Mouse (Mus musculus): ENCODE measurements around the gene Gm8232.
"Not testable (repeated sequence)": the region's sequence is repeated elsewhere in the genome, so short reads cannot be mapped to it uniquely, and the experiment has no call there.

Gene Gm8232

GRCm38 (mm10) chr14:44433335-44433734 is at the start of gene Gm8232:
Gm8232 (plus strand) TSS chr14:44433635.
- not testable (repeated sequence) for DNase-seq

- not testable (repeated sequence) for DNase-seq
These were observed 49.2 kb upstream of the Gm8232 start for GRCm38 (mm10) chr14:44384233-44384632.

- DNase-seq: not testable (repeated sequence)
These were observed 22.8 kb upstream of the Gm8232 start, which contains the start of gene Gm3371 for GRCm38 (mm10) chr14:44410588-44410987. Gm3371 (minus strand) TSS chr14:44410688.
